Mouse (Mus musculus) embryo, embryonic 9.5 days (tissue): ENCODE data around the gene Aldh1l1.

ENCODE experiments used
- DNase-seq: peaks from one replicate; pipeline ENCODE4 v3.0.0-alpha.2; 2017; ENCODE audit errors: extremely low spot score

Gene Aldh1l1

DNA sequence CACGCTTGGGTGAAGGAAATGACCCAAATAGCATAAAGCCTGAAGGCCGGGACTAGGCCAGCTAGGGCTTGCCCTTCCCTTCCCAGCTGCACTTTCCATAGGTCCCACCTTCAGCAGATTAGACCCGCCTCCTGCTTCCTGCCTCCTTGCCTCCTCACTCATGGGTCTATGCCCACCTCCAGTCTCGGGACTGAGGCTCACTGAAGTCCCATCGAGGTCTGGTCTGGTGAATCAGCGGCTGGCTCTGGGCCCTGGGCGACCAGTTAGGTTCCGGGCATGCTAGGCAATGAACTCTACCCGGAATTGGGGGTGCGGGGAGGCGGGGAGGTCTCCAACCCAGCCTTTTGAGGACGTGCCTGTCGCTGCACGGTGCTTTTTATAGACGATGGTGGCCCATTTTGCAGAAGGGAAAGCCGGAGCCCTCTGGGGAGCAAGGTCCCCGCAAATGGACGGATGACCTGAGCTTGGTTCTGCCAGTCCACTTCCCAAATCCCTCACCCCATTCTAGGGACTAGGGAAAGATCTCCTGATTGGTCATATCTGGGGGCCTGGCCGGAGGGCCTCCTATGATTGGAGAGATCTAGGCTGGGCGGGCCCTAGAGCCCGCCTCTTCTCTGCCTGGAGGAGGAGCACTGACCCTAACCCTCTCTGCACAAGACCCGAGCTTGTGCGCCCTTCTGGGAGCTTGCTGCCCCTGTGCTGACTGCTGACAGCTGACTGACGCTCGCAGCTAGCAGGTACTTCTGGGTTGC is 64.1 kb downstream of the Aldh1l1 start:
- peak; percentile 67 for DNase-seq

DNA sequence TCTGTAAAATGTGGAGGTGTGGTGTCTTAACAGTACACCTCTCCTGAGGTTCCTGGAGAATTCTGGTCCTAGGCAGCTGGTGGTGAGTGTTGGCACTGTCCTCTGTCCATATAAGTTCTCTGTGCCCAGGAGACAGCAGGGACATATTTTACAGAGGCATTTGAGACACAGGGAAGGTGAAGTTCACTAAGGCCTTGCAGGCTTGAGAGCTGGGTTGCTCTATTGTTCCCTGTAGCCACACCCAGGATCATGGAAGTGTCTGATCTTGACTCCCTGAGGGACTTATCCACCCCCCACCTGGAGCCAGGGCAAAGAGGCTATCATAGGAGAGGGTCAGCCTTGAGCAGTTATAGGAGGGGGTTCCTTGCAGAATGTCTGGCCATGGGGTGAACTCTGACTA is 65.0 kb downstream of the Aldh1l1 start:
- no peak for DNase-seq

DNA sequence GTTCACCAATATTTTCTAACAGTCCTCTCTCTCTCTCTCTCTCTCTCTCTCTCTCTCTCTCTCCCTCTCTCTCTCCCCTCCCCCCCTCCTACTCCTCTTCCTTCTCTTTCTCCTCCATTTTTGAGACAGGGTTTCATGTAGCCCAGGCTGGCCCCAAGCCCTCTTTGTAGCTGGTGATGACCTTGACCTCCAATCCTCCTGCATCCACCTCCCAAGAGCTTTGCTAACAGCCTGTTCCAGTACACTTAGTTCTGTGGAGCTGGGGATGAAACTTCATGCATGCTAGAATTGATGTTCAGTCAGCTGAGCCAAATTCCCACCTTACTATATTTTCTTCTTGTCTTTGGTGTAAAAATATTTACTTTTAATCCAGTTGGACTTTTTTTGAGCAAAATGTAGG is 67.0 kb downstream of the Aldh1l1 start:
- DNase-seq = no peak

DNA sequence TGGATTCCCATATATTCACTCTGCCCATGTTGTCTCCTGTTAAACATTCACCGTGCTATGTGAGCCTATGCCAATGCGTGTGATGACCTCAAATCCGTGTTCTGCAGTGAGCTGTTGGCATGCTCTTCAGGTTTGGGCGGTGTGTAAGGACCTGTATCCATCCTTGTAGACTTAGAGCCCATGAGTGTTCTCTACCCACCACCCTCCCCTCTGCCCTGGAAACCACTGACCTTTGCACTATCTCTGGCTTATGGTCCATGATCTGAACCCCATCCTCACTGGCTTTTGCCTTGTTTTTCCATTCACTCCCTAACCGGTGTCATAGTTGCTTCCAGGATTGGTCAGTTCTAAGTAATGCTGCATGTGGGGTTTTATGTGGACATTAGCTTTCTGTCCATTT is 67.5 kb downstream of the Aldh1l1 start:
- no peak for DNase-seq

DNA sequence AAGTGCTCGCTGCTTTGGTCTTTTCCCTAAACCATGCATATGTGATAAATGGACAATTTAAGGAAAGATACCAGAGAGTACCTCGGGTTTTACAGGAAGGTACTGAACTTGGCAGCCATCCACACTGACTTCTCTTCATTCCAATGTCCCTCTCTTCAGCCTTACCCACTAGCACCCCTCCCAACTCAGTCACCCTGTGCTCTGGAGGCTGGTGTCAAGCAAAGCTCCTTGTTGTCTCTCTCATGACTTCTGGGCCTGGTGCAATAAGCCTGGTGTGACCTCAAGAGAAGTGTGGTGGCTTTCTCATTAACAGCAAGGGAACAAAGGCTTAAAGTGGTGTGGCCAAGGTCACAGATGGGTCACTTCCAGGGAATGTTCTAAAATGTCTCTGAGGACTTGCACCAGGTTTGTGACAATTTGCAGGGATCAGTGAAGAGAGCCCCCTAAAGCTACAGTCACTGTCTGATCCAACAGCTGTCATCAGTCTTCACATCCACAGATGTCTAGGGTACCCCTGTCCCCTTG is 70.4 kb downstream of the Aldh1l1 start:
- DNase-seq = no peak

DNA sequence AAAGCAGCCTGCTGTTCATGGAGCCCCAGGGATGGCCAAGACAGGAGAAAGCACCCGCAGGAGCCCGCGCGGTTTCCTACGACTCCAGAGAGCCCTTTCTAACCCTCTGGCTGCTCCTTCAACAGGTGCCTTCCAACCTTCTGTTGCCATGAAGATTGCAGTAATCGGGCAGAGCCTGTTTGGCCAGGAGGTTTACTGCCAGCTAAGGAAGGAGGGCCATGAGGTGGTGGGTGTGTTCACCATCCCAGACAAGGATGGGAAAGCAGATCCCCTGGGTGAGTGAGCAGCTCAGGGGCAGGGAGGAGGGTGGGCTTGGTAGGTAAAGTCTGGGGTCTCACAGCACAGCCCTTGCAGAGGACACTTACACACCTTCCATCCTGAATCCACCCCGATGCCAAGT is 70.8 kb downstream of the Aldh1l1 start:
- DNase-seq = no peak

DNA sequence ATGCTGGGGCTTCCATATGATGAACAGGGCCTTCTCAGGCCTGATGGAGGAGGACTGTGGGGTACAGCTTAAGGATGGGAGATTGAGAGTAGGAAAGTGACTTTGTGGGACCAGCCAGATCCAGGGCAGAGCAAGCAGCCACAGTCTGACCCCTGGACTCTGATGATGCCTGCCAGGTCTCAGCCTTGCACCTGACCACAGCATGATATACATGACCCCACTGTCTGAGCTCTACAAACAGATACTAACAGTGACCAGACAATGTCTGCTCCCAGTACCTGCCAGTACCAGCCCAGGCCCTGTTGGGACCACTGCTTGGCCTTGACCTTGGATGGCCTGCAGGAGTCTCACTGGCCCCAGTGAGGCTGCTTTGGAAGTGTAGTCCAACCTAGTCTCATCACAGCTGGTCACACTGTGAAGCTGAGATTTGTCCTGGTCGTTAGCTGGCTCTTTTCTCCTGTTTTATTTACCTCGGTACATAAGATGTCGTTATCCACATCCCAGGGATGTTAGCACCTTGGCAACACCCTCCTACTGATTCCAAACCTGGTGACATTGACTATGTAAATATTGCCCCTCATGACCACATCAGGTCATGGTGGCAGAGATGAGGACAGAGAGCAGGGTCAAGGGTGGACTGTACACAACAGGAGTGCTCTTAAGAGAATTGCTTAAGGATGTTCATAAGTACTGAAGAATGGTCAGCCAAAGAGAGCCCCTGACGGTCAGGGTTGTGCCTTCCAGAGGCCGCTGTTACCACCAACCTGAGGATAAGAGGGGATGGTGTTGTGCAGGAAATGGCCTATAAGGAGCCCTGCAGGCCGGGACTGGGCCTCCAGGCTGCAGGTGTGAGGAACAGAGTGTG is 71.8 kb downstream of the Aldh1l1 start:
- no peak for DNase-seq

DNA sequence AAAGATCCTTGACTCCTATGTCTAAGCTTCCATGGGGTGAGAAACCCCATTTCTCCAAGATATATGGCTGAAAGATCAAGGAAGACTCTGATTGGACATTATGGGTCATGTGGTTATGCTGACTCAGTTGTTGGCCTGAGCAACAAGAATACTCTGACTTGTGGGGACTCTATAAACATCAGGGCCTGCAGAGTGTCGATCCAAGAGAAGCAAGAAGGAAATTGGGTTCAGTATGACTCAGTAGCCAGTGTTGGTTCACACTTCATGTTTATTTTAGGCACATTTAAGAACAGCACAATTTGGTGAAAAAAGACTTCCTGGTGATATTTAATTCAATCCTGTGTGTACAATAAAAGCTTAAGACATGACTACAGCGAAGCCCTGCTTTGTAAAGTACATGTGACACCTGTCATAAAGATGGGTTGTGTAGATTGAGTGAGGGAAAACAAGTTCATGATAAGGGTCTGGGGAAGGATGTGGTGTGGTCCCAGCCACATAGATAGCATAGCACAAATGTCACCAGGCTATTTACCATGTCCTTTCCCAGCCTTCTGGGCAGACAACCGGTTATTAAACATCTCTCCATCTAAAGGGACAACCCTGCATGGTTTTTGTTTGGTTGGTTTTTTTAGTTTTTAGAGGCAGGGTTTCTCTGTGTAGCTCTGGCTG is 74.3 kb downstream of the Aldh1l1 start:
- no peak for DNase-seq

DNA sequence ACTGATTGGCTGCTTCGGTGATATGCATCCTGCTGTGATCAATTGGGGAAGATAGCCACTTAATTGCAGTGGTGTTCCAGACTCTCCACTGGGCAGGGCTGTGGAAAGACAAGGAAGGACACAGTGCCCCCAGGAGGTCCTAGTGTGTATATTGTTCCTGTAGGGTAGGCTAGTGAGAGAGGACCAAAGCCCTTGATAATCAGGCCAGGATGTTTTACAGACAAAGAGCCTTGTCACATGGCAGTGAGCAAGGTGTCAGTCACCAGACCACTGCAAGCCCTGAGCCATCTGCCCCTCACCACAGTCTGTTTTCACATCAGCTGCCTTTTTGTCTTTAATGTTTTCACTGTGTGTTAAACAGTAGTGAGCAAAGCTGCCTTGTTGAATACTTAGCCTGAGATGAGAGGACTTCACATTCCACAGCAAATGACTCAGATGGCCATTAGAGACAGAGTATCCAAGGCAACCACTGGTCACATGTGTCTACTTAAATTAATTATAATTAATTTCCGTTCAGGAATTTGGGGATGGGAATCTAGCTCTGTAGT is 75.1 kb downstream of the Aldh1l1 start:
- DNase-seq = peak; percentile 23

DNA sequence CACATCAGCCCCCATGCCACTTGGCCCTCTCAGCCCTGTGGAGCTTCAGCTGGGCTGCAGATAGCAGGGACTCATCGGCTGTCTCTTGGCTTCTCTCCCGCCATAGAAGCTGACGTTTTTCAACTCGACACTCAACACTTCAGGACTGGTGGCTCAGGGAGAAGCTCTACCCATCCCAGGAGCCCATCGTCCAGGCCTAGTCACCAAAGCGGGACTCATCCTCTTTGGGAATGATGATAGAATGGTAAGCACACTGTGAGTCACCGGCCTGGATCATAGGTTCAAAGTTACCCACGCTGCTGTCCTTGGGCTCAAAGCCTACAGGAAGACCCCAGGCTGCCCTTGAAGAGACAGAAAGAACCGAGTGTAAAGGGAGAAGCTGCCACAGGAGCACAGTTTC is 78.0 kb downstream of the Aldh1l1 start:
- DNase-seq = no peak

DNA sequence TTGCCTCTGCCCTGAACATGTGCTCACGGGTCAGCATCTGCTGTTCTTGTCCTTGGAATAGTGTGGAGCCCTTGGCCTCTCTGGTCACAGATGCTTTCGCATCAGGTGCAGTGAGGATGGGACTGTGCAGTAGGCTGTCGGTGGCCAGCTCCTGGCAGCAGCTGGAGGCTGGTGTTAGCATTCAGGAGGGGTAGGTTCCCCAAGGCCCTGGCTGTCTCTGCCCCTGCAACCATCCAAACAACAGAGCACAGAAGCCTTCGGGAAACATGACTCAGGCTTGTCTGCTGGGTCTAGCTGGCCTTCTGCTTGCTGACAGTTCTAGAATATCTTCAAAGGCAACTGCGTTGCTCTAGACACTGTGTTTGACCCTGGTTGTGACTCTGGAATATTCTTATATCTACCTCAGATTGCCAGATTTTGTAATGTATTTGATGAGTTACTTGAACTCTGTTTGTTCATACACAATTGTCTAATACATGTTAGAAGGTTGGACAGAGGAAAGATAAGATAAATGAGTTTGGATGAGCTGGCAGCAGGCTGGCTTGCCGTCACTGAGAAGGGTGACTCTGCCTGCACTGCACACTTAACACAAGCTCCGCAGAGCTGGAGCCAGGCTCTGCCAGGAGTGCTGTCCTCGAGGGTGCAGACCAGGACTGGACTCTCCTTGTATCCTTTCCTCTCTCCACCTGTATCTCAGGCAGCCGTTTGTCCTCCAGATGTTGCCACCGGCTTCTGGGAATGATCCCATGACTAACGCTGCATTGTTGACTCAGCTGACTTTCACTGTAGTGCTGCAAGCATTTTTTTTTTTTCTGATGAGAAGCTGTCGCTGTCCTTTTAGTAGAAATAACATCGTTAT is 79.4 kb downstream of the Aldh1l1 start:
- no peak for DNase-seq

DNA sequence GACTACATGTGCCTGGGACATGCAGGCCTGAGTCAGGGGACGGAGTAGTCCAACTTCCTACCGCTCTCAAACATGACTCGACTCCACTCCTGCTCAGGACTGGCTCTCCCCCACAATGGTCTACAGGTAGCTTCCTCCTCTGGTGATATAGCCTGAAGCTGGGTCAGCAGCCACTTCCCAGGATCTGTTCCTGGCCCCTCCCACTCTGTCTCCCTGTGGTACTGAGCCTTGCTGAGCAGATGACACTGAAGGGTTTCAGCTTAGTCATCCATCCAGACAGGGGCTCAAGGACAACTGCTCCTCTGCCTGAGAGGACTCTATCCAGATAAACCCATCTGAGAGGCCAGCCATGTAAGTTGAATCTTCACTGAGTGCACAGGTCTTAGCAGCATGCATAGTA is 81.3 kb downstream of the Aldh1l1 start:
- no peak for DNase-seq

DNA sequence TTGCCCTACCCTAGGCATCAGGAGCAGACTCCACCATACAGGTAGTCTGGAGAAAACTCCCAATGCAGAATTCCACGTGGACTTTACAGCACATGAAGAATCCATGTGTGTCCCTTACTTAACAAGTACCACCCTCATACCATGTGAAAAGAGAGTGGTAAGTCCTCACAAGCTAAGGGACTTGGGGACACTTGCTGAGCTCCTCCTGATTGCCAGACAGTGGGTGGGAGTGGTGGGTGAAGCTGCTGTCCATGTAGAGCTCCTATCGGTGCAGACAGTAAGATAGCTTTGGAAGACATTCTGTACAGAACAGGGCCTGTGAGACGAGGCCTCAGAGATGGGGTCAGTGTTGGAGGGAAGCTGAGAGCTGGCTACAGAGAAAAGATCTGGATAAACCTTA is 81.7 kb downstream of the Aldh1l1 start:
- DNase-seq = no peak

DNA sequence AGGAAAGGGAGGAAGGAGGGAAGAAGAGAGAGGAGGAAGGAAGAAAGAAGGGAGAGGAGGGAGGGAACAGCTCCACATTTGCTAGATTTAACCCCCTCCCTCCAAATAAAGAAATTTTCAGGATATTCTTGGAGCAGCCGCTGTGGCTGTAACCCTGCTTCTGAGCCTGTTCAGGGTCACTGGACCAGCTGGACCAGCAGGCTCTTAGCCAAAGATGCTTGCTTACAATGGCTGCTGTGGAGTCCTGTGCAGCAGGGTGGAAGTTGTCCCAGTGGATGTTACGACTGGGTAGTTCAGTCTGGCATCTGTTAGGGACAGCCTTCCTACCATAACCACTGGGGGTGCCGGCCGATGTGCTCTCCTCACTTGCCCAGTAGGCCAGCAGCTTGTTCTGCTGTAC is 82.5 kb downstream of the Aldh1l1 start:
- no peak for DNase-seq

DNA sequence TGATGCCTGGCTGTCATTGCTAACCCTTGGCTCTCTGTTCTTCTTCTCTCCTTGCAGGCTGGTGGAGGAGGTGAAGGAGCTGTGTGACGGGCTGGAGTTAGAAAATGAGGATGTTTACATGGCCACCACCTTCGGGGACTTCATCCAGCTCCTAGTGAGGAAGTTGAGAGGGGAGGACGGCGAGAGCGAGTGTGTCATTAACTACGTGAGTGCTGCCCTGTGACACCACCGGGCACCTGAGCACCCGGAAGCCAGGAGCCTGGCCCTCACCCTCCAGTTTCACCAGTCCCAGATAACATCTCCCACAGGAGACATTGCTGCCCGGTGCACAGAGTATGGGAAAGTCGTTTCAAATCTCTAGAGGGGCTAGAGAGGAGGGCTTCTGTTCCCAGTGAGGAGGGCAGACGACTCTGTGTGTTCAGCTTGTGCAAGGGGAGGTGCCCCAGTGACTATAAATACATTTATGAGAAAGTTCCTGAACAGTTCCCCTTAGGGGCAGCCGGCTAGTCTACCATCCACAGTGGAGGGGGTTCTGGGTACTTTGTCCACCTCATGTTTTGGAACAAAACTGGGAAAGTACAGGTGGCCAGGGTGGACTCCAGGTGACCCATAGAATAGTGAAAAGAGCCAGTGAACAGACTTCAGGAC is 83.6 kb downstream of the Aldh1l1 start:
- no peak for DNase-seq

DNA sequence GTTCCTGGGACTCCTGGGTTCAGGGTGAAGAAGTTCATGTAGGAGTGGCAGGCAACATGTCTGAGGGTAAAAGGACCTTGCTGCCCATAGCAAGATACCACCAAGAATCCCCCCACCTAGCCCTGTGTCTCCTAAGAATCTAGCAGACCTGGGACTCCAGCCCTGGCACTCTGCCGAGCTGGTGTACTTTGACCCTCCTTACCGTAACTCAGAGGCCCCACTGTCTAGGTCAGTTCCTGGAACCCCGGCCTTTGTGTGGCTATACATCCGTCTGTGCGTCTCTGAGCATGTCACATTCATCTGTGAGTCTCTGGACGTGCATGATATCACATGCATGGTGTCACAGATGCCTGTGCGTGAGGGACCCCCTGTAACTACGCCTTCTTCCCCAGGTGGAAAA is 84.2 kb downstream of the Aldh1l1 start:
- no peak for DNase-seq

DNA sequence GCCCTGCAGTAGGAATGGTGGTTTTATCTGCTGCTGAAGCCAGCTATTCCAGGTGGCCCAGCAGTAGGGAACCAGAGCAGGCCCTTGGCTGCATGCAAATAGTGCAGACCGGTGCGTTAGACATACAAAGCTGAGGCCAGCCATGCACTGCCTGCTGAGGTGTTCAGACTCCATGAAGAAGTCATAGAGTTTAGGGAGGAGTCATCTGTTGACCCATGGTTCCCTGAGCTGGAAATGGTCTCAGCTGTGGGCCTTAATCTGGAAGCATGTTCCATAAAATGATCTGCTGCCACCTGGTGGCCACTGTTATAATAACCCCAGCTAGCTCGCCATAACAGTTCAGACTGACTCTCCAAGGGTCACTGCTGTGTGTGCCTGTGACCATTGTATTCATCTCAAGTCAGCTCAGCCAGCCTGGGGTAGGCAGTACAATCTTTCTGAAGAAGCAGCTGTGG is 89.1 kb downstream of the Aldh1l1 start:
- peak; percentile 71 for DNase-seq

DNA sequence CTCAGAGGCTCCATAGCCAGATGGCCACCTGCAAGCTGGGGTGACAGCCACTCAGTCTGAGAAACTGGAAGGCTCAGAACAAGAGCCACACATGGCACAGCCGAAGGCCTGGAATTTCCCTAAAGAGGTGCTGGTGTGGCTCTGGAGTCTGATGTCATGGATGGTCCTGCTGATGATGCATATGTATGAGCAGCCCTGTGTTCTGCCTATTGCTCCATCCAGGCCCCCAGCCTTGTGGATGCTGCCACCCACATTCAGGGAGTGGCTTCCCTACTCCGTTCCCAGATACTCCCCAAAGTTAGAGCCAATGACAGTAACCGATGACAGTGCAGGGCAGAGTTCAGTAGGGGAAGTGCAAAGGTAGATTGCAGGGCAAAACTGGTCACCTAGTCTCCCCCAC is 91.9 kb downstream of the Aldh1l1 start:
- no peak for DNase-seq

DNA sequence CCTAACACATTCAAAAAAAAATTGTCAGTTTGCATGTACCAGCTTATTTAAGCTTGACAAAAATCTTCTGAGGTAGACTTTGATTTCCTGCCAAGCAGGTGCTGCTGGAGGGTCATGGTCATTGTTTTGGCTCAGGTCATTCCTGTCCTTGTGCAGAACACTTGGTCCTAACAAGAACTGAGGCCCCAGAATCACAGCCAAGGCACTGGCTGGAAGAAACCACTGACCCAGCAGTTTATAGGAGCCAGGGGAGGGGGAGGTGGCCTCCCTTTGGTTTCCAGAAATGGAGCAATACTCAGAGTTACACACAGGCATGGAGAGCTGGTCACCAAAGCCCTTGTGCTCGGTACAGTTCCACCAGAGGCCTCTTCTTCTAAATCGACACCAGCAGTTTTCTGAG is 96.1 kb downstream of the Aldh1l1 start:
- no peak for DNase-seq

DNA sequence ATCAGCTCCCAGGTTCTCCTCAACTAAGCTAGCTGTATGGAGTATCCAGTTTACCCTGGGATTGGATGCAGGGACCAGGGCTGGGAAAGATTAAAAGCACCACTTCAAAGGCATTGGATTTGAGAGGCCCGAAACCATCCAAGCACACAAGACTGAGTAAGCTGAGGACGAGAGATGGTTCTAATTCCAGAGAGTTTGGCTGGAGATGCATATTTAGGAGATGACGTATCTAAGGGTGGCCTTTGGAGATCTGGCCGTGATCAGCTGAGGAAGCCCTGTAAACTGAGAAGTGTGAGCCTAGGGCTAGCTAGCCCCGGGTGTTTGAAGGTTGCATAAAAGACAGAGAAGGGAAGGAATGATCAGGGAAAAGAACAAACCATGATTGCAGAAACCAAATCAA is 101.9 kb downstream of the Aldh1l1 start:
- DNase-seq = no peak

DNA sequence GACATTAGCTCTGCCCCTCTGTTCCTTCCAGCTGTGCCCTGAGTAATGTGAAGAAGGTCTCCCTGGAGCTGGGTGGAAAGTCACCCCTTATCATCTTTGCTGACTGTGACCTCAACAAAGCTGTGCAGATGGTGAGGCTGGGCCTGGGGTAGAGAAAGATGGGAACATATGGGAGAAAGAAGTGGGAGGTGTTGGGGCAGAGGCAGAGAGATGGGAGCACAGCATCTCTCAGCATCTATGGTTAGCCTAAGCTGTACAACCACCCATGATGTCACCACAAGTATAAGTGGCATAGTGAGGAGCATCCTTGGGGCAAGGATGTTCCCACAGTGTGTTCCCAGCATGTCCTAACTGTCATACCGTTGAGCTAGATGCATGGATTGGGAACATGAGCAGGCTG is 104.5 kb downstream of the Aldh1l1 start:
- DNase-seq = no peak
